Mouse (Mus musculus): ENCODE measurements around the gene Gfra1.

Gfra1 gene

DNA sequence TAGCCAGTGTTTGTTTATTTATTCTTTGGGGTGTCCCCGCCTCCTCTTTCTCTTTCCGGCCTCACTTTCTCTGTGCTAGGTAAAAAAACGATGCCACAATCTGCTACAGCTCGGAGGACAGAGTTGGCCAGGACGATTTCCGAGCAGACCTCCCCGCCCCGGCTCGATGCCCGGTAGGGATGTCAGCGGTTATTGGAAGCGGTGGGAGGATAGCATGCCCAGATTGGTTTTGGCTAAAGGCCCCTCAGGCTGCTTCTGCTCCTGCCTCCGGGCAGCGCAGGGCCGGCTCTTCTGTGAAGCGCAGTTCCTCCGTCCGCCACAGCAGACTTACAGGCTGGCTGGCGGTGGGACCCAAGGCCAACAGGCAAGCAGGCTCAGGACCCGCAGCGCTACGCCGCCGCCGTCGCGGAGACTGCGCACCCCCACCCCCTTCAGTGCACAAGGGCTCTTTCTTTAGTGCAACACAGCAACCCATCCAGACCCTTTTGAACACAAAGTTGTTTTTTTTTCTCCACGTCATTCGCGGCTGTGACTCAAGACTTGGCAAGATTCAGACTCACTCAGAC, at the start of gene Gfra1:
Gfra1 (minus strand) TSS at position 414 of the 566 bp plus-strand sequence.
- DNase-seq (ENCODE audit: low read depth, low spot score), result no peak

DNA sequence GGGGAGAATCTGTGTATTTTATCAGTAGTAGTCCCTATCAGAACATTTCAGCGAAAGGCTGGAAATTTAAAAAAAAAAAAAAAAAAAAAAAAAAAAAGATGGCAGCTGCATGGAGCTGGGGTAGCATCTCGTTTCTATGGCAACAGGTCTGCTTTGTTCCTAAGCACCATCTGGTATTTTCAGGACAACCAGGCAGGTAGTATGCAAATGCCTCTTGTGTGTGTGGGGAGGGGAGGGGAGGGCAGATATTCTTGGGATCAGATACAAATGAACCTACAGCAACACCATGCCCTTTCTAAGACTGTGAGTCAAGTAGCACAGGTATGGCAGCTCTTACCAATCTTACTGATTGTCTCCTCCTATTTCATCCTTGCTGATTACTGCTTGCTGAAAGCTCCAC, 44.3 kb upstream of the Gfra1 start:
- DNase-seq (ENCODE audit: low read depth, low spot score), result no peak

DNA sequence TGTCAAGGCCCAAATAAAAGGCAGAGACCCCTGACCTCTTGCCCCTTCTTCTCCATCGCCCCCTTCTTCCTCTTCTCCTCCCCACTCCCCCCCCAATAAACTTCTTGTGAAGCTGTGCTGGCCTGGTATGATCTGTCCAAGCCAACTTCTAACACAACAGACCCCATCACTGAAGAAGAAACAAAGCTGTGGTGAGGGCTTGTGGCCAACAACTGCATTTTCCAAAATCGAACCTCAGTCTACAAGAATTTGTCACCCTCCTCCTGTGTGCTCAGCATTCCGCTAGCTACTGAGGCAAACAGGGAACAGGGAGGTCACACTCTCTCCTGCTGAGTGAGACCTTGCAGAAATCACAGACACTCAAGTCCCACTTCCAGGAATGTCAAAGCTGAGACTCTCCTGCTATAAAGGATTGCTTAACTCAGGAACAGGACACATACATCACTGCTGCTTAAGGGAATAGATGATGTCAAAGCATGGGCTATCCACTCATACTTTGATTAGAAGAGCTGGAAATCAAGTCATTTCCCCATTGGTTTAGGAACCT, 43.8 kb upstream of the Gfra1 start:
- DNase-seq (ENCODE audit: low read depth, low spot score), result no peak

DNA sequence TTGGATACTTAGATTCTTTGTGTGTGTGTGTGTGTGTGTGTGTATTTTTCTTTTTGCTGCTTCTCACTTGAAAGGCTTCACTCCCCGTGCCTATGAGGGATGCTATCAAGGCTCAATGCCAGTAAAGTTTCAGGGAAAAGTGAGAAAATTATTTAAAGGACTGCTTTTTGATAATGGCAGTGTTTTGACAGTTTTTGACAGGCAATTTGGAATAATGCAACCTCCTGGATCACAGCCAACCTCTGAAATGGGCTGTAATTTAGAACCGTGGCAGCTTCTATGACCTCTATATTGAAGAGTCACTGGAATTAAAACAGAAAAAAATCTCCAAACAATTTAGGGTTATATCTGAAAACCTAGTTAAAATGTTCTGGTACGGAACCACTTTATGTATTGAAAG, 41.4 kb upstream of the Gfra1 start:
- no peak for DNase-seq (ENCODE audit: low read depth, low spot score)

DNA sequence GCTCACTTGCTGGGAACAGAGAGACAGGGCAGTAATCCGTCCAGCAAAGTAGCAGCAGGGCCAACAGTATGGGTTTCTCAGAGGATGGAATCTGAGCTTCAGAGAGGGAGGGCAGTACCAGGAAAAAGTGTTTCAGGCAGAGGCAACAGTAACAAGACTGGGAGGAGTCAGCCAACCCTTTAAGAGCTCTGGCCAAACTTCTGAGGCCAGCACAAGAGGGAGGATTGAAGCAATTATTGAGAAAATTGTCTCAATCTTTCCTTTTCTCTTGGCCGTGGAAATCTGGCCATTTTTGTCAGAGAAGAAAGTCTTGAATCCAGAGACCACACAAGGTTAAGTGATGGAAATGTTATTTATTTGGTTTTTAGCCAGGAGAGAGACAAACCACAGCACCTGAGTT, 31.0 kb upstream of the Gfra1 start:
- DNase-seq (ENCODE audit: low read depth, low spot score), result no peak

DNA sequence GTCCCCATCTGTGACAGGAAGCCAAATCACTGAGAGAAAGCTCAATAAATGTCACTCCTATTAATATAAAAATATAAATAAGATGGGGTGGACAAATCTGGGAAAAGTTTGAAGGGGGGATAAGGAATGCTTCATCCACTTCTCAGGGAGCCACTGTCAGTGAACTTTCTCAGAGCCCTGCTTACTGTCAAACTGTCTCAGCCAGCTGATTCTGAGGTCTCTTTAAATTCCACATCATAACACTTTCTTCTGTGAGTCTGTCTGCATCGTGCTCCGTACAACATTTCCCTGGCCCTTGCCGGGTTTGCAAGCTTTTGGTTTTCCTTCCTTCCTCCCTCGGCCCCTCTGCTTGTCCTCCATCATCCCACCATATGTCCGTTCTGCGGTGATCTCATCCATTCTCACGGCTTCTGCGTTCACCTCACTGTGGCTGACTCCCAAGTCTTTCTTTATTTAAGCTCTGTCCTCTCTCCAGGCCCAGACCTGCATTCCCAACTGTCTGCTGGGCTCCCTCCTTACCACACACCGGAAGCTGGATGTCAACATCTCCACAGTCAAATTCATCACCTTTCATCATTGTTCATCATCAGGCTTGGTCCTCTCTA, 26.8 kb upstream of the Gfra1 start:
- DNase-seq (ENCODE audit: low read depth, low spot score), result no peak

DNA sequence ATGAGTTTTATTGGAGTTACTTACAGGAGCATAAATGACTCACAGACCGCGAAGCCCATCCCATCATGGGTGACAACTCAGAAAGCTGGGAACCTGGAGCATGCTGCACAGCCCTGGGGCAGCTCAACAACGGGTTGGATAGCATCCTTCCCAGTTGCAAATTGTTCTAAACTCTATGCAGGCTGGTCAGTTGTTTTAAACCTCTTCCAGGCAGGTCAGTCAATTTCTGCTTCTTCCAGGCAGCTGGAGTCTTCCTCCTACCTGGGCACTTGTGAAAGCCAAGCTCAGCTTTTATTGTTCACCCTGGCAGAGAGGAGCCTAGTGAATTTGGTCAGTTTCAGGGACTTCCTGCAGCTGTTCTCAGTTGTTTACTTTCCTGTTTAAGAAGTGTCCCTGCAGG, 18.5 kb upstream of the Gfra1 start:
- DNase-seq (ENCODE audit: low read depth, low spot score), result no peak

DNA sequence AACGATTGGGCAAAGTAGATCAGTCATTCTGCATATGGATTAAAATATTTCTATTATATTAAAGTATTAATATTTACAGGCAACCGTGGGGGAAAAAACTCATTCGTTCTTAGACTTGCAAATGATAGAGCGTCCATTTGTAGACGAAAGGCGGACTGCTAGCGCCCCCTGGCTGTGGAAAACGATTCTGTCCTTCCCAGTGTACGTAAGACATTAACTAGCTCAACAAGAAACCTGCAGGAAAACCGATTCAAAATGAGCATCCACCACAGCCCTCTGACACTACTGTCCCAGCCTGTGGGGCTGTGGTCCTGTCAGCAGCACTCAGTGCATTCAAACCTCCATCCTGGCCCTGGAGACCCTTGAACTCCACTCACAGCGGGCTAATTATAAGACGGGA, 13.7 kb upstream of the Gfra1 start:
- DNase-seq (ENCODE audit: low read depth, low spot score), result peak; percentile 4

DNA sequence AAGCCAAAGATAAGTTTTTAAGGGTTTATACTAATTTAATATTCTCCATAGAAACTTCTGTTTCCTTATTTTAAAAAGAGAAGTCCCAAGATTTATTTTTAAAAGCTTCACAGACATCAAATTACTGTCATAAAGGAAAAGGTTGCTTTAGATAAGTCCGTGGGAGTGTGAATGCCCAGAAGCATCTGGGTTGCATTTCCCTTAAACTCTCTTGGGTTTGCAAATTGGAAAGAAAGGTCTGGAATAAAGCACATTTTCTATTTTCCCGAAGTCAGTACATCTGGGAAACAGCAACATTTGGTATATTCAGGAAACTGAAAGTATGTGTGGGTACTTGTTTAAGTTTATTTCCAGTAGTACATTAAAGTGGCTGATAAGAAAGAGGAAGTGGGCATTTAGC, 12.6 kb upstream of the Gfra1 start:
- DNase-seq (ENCODE audit: low read depth, low spot score), result no peak

DNA sequence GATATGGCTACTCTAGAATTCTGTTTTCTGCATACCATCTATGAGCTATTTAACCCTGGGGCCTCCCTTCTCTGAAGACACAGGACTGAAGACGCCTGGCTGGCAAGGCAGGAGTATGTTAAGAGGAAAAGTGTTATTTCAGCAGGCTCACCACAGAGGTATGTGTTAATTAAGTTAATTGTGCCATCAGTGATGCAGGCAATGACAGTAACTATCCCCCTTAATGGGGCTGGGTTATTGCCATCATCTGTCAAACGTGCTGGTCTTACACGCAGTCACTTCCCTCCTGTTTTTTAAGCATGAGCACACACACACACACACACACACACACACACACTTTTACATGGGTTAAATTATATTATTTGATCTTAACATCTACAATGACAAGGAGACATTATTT, 8.0 kb upstream of the Gfra1 start:
- DNase-seq (ENCODE audit: low read depth, low spot score), result no peak

DNA sequence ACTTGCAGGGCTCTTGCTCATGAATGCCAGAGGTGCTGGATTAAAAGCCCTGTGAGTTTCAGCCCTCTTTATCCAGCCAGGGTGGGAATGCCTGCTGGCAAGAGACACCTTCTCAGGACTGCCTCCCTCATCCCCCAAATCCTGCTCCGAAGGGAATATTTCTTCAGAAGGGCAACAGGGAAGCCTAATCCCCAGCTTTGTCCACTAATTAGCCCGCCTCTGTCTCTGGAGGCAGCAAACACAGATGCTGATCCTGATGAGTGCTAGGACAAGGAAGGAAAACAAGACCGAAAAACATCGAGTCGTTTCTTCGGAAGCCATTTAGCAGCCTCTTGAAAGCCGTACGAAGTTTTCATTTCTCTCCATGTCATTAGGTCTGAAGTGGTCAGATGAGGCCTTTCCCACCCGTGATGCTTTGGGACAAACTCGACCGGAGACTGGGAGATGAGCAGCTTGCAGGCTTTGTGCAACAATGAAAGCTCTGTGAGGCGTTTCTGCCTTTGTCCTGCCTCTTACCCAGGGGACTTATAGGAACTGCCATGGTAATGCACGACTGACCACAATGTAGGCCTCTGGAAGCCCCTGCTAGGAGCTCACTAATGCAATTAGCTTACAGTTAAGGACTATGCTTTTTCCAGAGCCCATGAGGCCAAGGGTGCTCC, 4.8 kb upstream of the Gfra1 start:
- no peak for DNase-seq (ENCODE audit: low read depth, low spot score)

DNA sequence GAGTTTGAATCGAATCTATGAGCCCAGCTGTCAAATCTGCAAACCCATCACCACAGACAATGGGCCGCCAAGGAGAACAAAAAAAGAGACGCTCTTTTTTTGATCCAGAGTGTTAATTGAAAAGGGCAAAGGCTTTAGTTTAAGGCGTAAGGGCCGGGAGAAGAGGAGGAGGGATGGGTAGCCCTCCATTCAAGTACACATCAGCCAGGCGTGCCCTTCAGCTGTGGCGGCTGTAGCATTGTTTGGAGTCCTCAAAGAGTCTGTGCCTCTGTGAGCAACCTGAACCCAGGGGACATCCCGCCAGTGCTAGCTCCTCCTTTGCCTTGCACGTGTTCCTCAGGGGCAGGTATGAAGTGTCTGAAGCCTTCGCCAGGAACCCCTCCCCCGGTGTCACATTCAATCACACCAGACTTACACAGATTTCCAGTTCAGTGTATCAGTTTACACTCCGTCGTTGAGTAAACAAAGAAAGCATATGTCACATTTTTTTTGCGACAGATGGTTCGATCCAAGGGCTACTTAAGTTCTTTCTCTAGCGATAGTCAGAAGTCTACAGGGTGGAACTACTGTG, 867 bp upstream of the Gfra1 start:
- no peak for DNase-seq (ENCODE audit: low read depth, low spot score)

DNA sequence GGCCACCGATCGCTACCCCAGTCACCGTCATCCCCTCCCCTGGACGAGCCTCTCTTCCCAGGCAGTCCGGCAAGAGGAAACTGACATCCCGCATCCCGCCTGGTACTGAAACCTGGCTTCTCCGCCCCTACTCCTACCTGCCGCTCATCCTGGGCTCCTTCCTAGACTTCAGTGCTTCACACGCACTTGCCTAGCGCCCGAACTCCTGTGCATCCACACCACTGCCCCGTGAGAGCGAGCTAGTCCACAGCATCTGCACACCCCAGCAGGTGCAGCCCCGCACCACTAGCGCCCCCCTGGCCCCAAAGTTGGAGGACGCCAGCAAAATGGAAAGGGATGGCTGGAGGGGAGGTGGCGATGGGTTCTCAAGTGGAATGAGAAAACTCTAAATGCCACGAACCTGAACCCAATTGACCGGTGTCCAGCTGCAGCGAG, 631 bp downstream of the Gfra1 start:
- no peak for DNase-seq (ENCODE audit: low read depth, low spot score)

DNA sequence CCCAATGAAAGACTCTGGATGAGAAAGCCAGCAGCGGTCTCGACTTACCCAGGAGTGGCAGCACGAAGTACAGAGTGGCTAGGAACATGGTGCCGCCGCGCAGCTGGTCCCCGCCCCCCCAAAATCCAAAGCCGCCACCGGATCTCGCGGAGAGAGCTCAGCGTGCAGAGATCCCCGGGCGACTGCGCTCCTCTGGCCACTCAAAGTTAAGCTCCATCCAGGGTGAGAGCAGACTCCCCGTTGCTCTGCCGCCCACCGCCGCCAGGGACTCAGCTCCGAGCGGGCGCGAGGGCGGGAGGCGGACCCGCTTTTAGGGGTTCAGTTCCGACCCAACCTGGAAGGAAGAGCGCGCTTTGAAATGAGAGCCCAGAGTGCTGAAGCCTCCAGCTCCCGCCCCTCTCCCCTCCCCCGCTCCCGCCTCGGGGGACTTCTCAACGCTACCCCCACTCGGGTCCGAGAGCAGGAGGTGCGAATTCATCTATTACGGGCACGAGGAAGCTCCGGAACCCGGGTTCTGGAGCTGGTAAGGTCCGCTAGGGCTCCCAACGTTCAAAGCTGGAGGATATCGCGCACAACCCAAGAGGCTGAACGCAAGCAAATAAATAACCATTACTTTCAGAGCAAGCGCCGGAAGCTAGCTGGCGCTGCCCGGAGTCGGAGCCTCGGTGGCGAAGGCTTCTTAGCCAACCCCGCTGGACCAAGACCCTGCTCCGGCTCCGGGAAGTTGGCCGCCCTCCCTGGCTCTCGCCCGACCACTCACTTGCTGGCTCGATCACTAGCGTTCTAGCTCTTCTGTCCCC, 1.2 kb downstream of the Gfra1 start:
- no peak for DNase-seq (ENCODE audit: low read depth, low spot score)

DNA sequence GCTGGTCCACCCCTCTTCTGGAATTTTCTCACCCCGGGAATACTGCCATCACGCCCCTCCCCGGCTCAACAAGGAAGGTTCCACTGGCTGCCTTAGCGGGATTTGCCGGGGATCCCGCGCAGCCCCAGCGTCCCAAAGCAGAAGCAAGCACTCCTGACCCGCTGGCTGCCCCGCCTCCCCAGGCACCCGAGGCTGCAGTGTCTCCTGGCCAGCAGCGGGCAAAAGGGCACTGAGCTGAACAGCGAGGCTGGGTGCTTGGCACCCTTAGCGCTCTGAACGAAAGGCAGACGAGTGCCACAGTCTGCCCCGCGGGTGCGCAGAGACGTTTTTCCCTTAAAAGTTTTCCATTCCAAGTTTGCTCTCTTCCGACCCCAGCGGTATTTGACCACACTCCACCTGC, 2.1 kb downstream of the Gfra1 start:
- DNase-seq (ENCODE audit: low read depth, low spot score), result no peak

DNA sequence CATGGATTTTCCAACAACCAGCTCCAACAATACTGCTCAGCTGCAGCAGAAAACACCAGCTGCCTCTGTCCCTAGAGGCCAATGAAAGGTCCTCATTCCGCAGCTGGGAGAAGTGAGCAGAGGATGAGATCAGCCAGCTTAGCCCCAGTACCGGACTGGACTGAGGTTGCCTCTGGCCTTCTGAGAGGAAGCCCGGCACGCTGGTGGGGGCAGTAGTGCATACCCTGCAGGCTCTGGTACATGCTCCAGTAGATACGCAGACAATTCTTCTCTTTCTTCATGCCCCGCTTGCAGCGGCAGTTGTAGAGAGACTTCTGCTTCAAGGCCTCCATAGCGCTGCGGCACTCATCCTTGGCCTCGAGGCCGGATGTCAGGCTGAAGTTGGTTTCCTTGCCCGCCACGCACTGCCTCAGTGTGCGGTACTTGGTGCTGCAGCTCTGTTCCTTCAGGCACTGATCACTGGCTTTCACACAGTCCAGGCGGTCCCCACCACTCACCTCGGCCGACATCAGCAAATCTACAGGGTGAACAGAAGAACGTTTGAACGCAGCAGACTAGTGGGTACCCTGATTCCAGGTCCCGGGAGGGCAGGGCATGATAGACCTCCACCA, 2.7 kb downstream of the Gfra1 start:
- no peak for DNase-seq (ENCODE audit: low read depth, low spot score)

DNA sequence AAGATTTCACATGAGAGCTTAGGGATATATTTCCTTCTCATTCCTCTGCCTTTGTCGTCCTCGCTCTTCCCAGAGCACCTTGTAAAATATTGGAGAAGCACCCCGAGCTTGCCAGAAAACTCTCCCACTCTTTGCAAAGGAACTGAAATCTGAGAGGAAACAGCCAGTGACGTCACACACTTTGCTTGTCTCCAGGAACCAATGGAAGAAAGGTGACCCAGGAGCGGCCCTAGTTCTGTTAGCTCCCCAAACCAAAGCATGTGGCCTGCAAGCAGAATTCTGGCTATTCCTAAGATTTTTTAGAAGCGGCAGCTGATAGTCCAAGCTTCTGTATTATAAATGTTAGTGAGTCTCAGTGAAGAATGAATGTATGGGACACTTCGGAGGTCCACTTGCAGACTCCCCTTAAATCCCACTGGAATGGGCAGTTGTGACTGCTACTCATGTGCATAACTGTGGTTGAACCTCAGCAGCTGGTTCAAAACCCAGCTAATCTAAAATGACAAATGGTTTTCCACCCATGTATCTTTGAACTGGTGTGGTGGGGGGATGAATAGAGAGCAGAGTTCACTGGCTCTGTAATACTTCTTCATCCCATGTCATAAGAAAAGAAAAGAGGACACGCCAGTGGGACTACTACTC, 3.4 kb downstream of the Gfra1 start:
- no peak for DNase-seq (ENCODE audit: low read depth, low spot score)

DNA sequence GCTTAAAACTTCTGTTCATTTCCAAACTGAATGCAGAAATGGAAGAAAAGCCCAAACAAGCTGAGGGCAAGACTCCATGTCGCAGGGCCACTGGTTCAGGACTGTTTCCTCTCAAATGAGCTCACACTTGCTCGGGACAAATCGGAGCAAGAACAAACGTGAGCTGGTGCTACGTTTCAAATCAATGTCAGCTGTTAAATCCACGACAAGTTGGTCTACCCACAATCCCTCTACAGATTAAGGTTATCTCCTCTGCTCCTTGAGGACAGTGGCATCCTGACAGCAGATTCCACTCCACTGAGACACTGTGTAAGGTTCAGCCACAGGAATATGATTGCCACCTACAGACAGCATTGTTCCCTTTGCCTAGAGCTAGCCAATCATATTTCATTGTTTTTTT, 4.4 kb downstream of the Gfra1 start:
- no peak for DNase-seq (ENCODE audit: low read depth, low spot score)

DNA sequence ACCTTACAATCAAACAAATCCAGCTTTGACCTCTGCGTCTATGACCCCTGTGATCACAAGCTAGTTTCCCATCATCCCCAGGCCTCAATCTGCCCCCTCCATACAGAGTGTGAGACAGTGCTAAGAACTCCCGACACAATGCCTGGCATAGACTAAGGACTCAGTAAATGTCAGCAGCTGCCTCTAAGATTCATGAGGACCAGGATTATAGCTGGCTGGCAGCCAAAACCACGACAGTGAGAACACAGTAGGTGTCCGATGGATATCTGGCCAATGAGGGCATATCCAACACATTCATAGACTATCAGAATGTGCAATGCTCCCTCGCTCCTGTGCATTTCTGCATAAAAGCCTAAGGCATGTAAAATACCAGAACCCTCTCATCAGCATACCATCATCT, 5.0 kb downstream of the Gfra1 start:
- no peak for DNase-seq (ENCODE audit: low read depth, low spot score)

DNA sequence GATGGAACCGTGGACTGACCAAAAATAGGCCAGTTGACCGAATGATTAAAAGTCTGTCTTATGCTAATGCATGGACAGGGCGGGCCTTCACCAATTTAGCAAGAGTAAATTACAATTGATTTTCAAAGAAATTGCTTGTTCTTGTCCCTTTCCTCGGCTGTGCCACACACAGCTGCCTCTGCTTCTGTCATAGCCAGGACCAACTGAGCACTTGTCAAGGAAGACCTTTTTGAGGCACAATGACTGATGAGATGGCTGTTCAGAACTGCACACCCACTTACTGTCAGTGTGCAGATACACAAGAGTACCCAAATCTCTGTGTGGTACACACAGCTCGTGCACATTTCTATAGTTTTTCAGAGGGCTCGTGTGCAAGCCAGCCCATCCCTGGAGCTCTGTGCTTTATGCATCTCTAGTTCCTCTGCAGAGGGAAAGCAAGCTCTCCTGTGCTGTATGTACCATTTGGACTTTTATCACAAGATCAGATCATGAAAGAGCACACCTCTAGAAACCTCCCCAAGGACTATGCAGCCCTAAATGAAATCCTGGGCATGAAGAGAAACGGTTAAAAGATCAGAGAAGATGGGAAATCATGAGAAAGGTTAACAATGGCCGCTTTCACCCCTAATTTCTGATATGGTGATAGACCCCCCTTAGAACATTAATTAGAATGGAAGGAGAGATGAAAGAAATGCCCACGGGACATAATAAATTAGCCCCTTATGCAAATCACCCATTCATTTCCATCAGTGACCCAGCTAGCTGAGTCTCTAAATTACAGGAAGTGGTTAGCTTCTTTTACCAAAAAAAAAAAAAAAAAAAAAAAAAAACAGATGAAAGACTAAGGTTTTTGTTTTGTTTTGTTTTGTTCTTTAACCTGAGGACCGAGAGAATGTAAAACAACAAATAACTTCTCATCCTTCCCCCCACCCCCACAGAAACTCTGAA, 12.7 kb downstream of the Gfra1 start:
- no peak for DNase-seq (ENCODE audit: low read depth, low spot score)
